Mouse (Mus musculus): ENCODE measurements around the gene Abcc8.

- TF ChIP-seq TAL1 (IDR thresholded peaks at IDR 0.05; ENCODE audit: low read length) (no peak), GATA1 (IDR thresholded peaks at IDR 0.05; ENCODE audit: low read length) (no peak)
Observed at GRCm38 (mm10) chr7:46092803-46093202, 87.0 kb downstream of the Abcc8 start.

All from erythroblast, embryonic 14.5 days (primary cell).